Mouse (Mus musculus) midbrain, embryonic 16.5 days (tissue): ENCODE measurements at regions not wholly inside any gene's neighbourhood (a gene's known extent, or its start where the extent isn't known, plus 50 kb on each side); places are given as distances from the start of the nearest gene placed in this dataset.

Source experiments
- ATAC-seq: fragments of 200-750 bp; cut with Nextera tagmentation; 2 replicates; pipeline ENCODE4 v1.8.0; 2017; ENCODE audit warnings: moderate TSS enrichment
- H3K27ac ChIP-seq: fragments of 300-500 bp; sonication (generic); 2 replicates; pipeline ENCODE4 v1.5.1; 2014; ENCODE audit warnings: mild to moderate bottlenecking, low read length, mixed read lengths
- H3K27me3 ChIP-seq: fragments of 300-500 bp; sonication (generic); 2 replicates; pipeline ENCODE4 v1.6.1; 2014; ENCODE audit warnings: low read depth, low read length, mixed read lengths; ENCODE audit not compliant: control insufficient read depth, insufficient read depth
- H3K36me3 ChIP-seq: fragments of 300-500 bp; sonication (generic); 2 replicates; pipeline ENCODE4 v1.6.1; 2014; ENCODE audit warnings: mild to moderate bottlenecking, low read length, moderate library complexity, mixed read lengths; ENCODE audit not compliant: control insufficient read depth, insufficient read depth
- H3K4me1 ChIP-seq: fragments of 300-500 bp; sonication (generic); 2 replicates; pipeline ENCODE4 v1.6.1; 2014; ENCODE audit warnings: mild to moderate bottlenecking, low read length, mixed read lengths; ENCODE audit not compliant: control insufficient read depth, insufficient read depth
- H3K4me2 ChIP-seq: fragments of 300-500 bp; sonication (generic); 2 replicates; pipeline ENCODE4 v1.6.1; 2014; ENCODE audit warnings: mild to moderate bottlenecking, low read length, mixed read lengths
- H3K4me3 ChIP-seq: fragments of 300-500 bp; sonication (generic); 2 replicates; pipeline ENCODE4 v1.5.1; 2014; ENCODE audit warnings: low read depth, mild to moderate bottlenecking, low read length, moderate library complexity, mixed read lengths
- H3K9ac ChIP-seq: fragments of 300-500 bp; sonication (generic); 2 replicates; pipeline ENCODE4 v1.6.1; 2014; ENCODE audit warnings: low read depth, low read length, mixed read lengths
- H3K9me3 ChIP-seq: fragments of 300-500 bp; sonication (generic); replicated peaks from 2 replicates; pipeline ENCODE4 v1.6.1; 2014; ENCODE audit warnings: mild to moderate bottlenecking, low read length, mixed read lengths; ENCODE audit not compliant: control insufficient read depth, poor library complexity, severe bottlenecking
- WGBS: fragments of 180-500 bp; shearing (Covaris S2); extraction: QIAGEN DNeasy Blood & Tissue Kit; methylation state at CpG from one replicate; pipeline ENCODE4 v1.1.7; 2014; 5-methylcytosine and 5-hydroxymethylcytosine counted together

GRCm38 (mm10) chr15:87173096-87173495 is 371.0 kb upstream of the Fam19a5 start:
- ATAC-seq = no peak
- H3K9ac ChIP-seq = no peak overlapping the region

GRCm38 (mm10) chr15:87178646-87179045 is 365.5 kb upstream of the Fam19a5 start:
- Histone ChIP-seq H3K27me3 (no peaks in the 10 kb centered on the region), H3K9me3 (no peaks in the 10 kb centered on the region), H3K36me3 (no peaks in the 10 kb centered on the region), H3K4me1 (no peaks in the 10 kb centered on the region), H3K9ac (no peak overlapping the region), H3K4me2 (no peak overlapping the region), H3K4me3 (no peak overlapping the region), H3K27ac (no peak overlapping the region)
- ATAC-seq = no peak
- WGBS = 92% methylated on average over 7 of the region's 7 CpGs

More at GRCm38 (mm10) chr15:87173096-87173495, 371.0 kb upstream of the Fam19a5 start:
- no peak overlapping the region for H3K27ac ChIP-seq
- 91% methylated on average over 2 of the region's 2 CpGs for WGBS
- H3K4me3 ChIP-seq = no peak overlapping the region
- H3K9me3 ChIP-seq = no peaks in the 10 kb centered on the region
- H3K4me2 ChIP-seq = no peak overlapping the region
- H3K36me3 ChIP-seq = no peaks in the 10 kb centered on the region
- no peaks in the 10 kb centered on the region for H3K4me1 ChIP-seq
- H3K27me3 ChIP-seq = no peaks in the 10 kb centered on the region

- ATAC-seq = no peak
- WGBS = 88% methylated on average over 1 of the region's 1 CpGs
These were observed 363.3 kb upstream of the Fam19a5 start for GRCm38 (mm10) chr15:87180836-87181235.

GRCm38 (mm10) chr15:87184248-87184647 is 359.9 kb upstream of the Fam19a5 start:
- WGBS = 82% methylated on average over 7 of the region's 7 CpGs
- Histone ChIP-seq H3K4me3 (no peak overlapping the region), H3K27me3 (no peaks in the 10 kb centered on the region), H3K4me2 (no peak overlapping the region), H3K9me3 (no peaks in the 10 kb centered on the region), H3K36me3 (no peaks in the 10 kb centered on the region), H3K4me1 (no peaks in the 10 kb centered on the region), H3K27ac (no peak overlapping the region), H3K9ac (no peak overlapping the region)
- no peak for ATAC-seq

More at GRCm38 (mm10) chr15:87180836-87181235, 363.3 kb upstream of the Fam19a5 start:
- Histone ChIP-seq H3K4me2 (no peak overlapping the region), H3K9me3 (no peaks in the 10 kb centered on the region), H3K4me1 (no peaks in the 10 kb centered on the region), H3K36me3 (no peaks in the 10 kb centered on the region), H3K27ac (no peak overlapping the region), H3K4me3 (no peak overlapping the region), H3K9ac (no peak overlapping the region), H3K27me3 (no peaks in the 10 kb centered on the region)

- no peak overlapping the region for H3K27ac ChIP-seq
- no peak overlapping the region for H3K9ac ChIP-seq
- no peaks in the 10 kb centered on the region for H3K9me3 ChIP-seq
- no peaks in the 10 kb centered on the region for H3K4me1 ChIP-seq
- H3K4me2 ChIP-seq = no peak overlapping the region
- no peaks in the 10 kb centered on the region for H3K36me3 ChIP-seq
- 66% methylated on average over 9 of the region's 9 CpGs for WGBS
- no peaks in the 10 kb centered on the region for H3K27me3 ChIP-seq
- no peak for ATAC-seq
- no peak overlapping the region for H3K4me3 ChIP-seq
These were observed 355.2 kb upstream of the Fam19a5 start for GRCm38 (mm10) chr15:87188816-87189455.

- Histone ChIP-seq H3K27me3 (no peaks in the 10 kb centered on the region), H3K9me3 (no peaks in the 10 kb centered on the region), H3K9ac (no peak overlapping the region), H3K4me1 (peaks cover 8% of the 10 kb centered on the region; the same call in 1 of the 2 replicates), H3K27ac (no peak overlapping the region), H3K36me3 (no peaks in the 10 kb centered on the region), H3K4me2 (no peak overlapping the region), H3K4me3 (no peak overlapping the region)
- 79% methylated on average over 4 of the region's 4 CpGs for WGBS
- no peak for ATAC-seq
These were observed 352.2 kb upstream of the Fam19a5 start for GRCm38 (mm10) chr15:87191901-87192300.

GRCm38 (mm10) chr15:87196306-87196893 is 347.7 kb upstream of the Fam19a5 start:
- no peaks in the 10 kb centered on the region for H3K9me3 ChIP-seq
- H3K27ac ChIP-seq = no peak overlapping the region
- 47% methylated on average over 6 of the region's 6 CpGs for WGBS
- ATAC-seq = no peak
- no peaks in the 10 kb centered on the region for H3K27me3 ChIP-seq
- H3K4me3 ChIP-seq = no peak overlapping the region
- H3K9ac ChIP-seq = no peak overlapping the region
- peaks cover 8% of the 10 kb centered on the region; the same call in 1 of the 2 replicates for H3K4me1 ChIP-seq
- no peak overlapping the region for H3K4me2 ChIP-seq
- no peaks in the 10 kb centered on the region for H3K36me3 ChIP-seq

- Histone ChIP-seq H3K9me3 (no peaks in the 10 kb centered on the region), H3K27me3 (no peaks in the 10 kb centered on the region), H3K4me3 (no peak overlapping the region), H3K4me1 (peaks cover 8% of the 10 kb centered on the region; the same call in 1 of the 2 replicates), H3K9ac (no peak overlapping the region), H3K4me2 (no peak overlapping the region), H3K36me3 (no peaks in the 10 kb centered on the region), H3K27ac (no peak overlapping the region)
- no peak for ATAC-seq
- 87% methylated on average over 8 of the region's 8 CpGs for WGBS
These were observed 344.5 kb upstream of the Fam19a5 start for GRCm38 (mm10) chr15:87199641-87200040.

- Histone ChIP-seq H3K27me3 (no peaks in the 10 kb centered on the region), H3K9me3 (no peaks in the 10 kb centered on the region), H3K27ac (no peak overlapping the region), H3K4me1 (peaks cover 7% of the 10 kb centered on the region; the same call in 1 of the 2 replicates), H3K4me2 (no peak overlapping the region), H3K36me3 (no peaks in the 10 kb centered on the region), H3K9ac (no peak overlapping the region), H3K4me3 (no peak overlapping the region)
- ATAC-seq = no peak
- 51% methylated on average over 19 of the region's 19 CpGs for WGBS
These were observed 343.6 kb upstream of the Fam19a5 start for GRCm38 (mm10) chr15:87200282-87201048.
